Mouse (Mus musculus) spleen, adult 12 weeks (tissue): ENCODE data around the gene Lrrc8c.

Source experiments
- DNase-seq: peaks from one replicate; pipeline ENCODE4 v3.0.0; 2022; ENCODE audit warnings: low spot score

The Lrrc8c gene

DNA sequence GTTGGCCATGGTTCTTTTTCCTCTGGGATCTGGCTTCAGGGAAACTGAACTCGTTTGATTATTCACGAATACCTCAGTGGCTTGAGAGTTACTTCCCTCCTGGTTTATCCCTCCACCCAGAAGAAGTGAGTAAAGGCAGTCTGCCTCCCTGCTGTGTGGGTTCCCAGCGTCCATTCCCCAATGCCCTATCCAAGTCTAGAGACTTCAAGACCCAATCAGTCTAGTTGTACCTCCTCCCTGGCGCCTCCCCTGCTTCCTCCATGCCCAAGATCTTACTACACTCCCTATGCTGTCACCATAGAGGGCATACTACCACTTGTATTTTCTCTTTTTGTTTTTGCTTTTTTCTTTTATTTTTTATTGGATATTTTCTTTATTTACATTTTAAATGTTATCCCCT lies 80.1 kb downstream of the Lrrc8c start:
- no peak for DNase-seq

DNA sequence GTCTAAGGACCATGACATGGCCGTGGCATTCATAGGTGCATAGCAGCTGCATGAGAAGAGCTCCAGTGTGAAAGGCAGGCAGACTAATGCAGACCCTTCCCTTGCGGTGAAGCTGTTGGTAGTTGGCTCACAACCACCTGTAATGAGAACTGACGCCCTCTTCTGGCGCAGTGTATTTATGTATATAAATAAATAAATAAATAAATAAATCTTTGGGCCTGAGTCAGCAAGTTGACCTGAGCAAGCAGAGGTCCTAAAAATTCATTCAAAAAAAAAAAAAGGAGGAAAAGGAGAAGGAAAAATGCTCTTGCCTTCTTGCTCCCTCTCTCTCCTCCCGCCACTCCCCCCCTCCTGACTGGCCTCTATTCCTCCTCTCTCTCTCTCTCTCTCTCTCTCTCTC lies 81.8 kb downstream of the Lrrc8c start:
- DNase-seq, result no peak

DNA sequence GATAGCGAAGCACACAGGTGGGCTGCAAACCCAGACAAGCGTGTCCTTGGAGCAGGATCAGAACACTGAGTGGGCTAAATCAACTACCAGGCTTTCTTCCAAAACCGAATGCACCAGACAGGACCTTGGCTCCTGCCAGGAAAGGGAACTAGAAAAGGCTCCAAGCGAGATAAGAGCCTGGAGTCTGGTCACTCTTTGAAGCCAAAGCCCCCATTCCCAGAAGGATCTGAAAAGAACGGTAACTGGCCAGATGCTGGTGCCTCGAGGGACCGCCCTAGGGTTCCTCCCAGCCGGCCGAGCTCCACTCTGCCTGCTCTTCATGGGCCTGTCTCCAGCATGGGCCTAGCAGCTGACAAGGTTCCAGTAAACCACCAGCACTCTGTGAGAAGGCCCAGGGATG lies 83.4 kb downstream of the Lrrc8c start:
- no peak for DNase-seq

DNA sequence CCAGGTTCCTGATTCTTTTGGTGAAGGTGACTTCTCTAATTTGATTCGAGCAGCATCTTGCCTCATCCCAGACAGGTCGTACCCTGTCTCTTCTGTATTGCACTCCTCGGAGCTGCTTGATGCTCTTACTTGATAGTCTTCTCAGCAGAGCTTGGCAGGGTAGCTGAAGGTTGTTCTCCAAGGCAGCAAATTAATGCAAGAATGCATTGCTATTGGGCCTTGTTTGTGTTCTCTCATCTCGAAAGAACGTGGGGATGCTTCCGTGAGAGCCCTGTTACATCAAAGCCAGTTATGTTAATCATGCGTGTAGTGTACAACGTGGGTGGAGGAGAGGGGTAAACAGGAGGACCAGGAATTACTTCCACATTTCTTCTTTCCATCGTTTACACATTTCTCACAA lies 86.5 kb downstream of the Lrrc8c start:
- no peak for DNase-seq

DNA sequence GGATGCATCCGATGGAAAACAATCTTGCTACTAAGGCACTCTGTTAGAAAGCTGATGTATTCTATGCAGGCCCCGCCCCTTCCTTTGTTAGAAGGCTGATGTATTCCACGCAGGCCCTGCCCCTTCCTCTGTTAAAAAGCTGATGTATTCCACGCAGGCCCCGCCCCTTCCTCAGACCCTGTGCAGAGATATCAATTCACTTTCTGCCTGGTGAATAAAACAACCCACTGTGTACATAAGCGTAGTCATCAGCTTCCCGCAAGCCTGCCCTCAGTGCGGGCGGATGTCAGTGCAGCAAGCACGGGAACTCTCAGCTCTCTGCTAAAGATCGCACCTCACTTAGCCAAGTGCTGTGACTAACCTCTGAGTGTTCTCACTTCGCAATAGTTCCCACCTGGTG lies 90.5 kb downstream of the Lrrc8c start:
- no peak for DNase-seq

DNA sequence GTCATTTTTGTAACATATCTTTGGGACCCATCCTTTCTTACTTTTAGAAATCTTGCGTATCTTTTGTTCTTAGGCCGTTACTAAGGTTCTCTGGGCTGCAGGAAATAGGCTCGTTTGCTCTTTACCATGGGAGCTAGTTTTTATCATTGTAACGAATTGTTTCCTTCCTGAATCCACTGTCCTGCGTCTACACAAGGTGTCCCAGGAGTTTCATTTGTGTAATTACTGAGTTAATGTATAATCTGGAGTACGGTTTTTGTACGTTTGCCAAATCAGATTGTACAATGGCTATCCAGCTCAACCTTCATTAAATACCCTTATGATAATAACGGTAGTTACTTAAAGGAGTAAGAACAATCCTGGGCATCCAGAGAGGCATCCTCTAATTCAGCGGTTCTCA lies 93.8 kb downstream of the Lrrc8c start:
- no peak for DNase-seq

DNA sequence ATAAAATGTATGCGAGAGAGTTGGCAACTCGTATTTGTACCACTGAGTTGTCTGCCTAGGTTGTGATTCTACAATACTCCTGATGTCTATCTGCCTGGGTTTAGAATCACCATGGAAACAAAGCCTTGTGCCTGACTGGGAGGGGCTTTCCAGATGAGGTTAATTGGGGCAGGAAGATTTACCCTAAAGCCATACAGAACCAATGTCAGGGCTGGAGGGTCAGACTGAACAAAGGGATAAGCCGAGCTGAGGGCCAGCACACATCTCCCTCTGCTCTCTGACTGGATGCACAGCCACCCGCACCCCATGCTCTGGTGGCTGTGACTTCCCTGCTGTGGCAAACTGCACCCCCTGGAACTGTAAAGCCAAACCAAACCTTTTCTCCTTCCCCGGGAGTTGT lies 94.8 kb downstream of the Lrrc8c start:
- DNase-seq, result no peak

DNA sequence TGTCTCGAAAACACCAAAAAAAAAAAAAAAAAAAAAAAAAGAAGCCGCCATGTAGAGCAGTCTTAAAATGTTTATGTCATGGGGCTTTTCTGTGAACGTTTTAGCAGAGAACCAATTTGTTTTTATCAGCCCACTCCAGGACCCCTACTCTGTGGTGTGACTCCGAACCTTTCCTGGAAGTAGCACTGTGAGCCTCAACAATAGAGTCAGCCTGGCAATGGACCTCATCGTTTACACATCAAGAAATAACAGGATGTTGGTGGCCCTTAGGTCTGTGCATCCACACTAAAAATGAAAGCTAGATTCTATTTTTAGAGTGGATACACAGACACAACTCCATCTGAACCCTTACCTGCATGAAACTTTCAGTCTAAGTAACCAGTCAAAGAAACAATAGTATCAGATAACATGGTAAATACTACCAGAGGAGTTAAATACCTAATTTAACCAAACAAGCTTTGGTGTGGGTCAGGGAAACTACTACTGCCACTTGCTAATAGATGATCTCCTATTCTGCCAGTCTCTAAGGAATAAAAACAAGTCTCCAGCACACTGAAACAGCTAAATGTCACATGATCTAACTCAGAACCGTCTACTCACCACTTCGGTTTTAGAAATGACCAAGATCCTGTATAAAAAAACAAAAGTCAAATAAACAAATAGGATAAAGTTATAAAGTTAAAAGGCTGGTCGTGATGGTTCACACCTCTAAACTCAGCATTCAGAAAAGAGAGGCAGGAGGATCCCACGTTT lies 95.7 kb downstream of the Lrrc8c start:
- DNase-seq, result no peak

DNA sequence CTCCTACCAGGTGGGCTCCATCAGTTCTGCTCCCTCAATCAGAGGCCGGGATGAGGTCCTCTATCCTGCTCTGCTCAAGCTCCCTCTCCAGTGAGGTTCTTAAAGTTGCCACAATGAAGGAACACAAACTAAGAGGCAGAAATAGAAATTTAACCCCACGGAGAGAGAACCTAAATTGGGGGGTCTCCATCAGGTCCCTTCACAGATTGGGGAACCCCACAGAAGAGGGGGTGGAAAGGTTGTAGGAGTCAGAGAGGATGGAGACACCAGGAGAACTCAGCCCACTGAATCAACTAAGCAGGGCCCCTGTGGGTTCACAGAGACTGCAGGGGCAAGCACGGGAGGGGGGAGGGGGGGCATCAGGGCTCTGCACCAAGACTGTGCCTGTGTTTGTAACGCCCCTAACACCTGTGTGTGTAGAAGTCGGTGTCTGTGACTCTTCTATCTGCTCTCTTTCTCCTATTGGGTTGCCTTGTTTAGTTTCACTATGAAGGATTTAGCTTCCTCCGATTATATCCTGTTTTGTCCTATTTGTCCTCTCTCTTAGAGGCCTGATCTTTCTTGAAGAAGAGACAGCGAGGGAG lies 96.8 kb downstream of the Lrrc8c start:
- no peak for DNase-seq

DNA sequence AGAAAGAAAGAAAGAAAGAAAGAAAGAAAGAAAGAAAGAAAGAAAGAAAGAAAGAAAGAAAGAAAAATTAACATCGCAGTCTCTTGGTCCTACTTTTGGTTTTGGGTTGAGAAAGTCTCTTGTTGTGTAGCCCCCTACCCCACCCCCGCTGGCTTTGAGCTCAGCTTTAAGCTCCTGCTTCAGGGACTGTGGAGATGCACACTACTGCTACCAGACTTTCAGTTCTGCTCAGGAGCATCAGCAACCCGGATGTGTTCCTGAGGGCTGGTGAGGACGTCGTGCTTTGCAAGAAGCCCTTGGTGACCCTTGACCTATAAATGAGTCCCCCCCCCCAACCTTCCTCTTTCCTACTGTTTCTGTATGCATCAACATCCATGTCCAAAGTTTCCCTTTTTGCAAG lies 97.3 kb downstream of the Lrrc8c start:
- DNase-seq, result no peak

DNA sequence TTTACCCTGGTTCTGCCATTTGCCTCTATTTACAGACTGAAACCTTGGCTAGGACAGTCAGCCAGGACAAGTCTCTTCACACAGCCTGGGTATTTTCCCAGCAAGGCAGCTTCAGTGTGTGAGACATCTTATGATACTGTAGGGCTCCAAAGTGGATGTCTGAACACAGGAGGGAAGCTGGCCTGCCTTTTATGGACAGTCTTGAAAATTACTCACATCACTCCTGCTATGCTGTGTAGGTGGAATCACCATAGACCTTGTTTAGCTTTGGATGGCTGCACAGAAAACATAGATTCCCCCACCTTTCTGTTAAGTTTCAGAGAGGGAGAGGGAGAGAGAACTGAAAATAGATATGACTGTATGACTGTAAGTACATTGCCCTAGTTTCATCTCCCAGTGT lies 99.3 kb downstream of the Lrrc8c start:
- DNase-seq, result no peak

DNA sequence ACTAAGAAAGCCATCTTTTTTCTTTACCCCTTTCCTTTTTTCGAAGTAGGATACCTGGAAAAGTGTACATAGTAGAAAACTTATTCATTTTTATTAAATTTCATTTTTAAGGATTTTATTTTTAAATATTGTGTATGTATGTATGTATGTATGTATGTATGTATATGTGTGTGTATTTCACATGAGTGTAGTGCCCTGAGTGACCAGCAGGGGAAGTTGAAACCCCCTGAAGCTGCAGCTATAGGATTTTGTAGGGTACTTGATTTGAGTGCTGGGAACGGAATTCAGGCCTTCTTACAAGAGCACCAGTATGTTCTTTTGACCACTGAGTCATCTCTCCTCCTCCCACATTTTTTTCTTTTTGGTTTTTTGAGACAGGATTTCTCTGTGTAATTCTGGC lies 100.5 kb downstream of the Lrrc8c start:
- DNase-seq, result no peak

DNA sequence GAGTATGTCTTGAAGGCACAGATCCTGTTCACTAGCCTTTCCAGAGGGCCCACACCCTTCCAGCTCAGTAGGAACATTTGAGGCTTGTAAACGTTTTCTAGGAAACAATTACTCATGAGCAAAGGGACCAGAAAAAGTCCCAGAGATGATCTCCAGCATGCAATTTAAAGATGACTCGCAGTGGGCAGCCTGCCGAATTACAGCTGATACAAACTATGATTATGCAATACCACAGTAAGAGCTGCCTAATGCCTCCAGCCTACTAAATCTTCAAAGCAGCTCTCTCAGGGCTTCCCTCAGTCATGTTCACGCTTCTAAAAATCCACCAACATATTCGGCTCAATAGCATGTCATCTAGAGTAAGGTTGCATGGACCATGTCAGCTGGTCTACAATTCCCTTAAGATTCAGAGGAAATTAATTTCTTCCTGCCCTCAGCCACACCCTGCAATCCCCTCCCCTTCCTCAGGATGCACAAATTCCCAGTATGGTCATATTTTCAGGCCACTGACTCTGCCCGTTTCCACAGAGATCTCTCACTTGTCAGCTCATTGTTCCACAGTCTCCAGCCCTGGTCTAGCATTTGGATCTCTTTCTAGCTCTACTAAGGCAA lies 101.4 kb downstream of the Lrrc8c start:
- DNase-seq, result no peak

DNA sequence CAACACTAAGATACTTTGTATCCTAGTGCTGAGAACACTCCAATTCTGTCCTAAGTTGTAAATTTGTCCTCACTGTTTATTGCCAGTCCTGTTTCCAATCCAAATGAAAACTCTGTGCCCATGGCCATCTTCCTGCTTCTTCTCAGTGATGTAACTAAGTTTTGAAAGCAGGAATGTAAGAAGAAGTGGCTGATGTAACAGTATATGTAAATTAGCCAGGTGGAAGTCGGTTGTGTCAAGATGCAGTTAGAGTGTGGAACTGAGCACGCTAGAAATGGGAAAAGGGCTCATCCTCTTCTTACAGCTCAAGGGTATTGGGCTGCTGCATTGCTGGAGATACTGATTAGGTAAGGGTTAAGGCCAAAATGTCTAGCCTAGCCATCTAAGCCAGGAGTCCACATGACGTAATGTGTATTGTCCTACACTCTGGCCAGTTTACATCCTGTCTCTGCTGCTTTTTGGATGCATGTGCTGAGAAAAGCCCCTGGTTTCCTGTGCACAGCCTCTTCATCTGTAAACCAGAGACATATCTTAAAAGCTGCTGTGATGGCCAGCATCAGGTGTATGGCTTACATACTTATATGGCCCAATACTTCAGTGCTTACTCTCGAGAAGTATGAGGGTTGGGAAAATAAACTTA lies 104.0 kb downstream of the Lrrc8c start:
- DNase-seq, result no peak

DNA sequence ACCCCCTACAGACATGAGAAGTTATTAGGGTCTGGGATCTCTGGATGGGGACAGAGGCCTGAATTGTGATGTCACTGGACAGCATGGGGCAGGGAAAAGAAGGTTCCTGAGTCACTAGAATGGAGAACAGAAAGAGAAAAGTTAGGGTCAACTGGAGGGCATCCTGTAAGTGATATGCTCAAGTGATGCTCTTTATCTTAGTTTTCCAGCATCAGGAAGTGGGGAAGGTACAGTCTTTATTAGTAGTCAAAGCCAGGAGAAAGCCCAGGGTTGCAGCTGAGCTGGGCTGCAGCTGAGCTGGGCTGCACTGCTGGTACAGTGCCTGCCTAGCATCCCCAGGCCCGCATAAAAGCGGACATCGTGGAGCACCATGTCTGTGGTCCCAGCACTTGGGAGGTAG lies 105.1 kb downstream of the Lrrc8c start:
- DNase-seq, result no peak

DNA sequence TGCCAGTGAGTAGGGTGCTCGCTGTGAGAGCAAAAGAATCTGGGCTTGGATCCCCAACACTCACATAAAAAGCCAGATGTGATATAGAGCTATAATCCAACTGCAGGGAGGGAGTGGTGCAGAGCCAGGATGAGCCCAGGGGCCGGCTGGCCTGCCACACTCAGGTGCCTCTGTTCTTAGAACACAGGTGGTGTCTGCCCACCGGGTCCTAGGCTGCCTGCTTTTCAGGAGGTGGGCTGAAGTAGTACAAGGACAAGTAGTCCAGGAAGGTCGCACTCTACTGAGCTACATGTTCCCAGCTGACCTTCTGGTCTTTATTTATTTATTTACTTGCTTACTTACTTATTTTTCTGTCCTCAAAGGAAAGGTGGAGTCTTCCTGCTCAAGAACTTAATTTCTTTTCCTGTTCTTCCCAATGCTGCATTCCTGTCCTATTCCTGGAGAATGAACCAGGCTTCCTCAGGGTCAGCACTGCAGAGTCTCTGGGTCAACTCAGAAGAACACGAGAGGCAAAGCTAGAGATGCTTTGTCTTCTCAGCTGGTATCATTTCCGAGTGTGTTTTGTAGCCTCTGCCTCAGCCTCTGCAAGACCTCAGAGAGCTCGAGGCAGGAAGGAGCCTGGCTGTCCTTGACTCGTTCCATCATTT lies 106.4 kb downstream of the Lrrc8c start:
- no peak for DNase-seq

DNA sequence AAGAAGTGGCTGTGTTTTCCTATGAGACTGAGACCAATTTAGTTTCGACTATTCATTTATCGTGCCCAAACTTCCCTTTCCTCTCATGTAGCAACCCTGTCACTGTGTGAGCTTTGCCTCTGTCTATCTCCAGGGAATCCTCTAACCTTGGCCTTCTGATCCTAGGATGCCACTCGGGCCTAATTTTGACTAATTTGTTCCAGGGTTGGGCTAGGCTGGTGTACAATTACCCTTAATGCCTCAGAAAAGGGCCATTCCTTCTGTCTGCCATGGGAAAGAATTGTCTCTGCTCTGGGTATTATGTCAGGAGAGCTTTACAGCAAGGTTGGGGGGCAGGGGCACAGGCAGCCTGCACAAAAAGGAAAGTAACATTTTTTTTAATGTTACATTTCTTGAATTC lies 107.2 kb downstream of the Lrrc8c start:
- no peak for DNase-seq

DNA sequence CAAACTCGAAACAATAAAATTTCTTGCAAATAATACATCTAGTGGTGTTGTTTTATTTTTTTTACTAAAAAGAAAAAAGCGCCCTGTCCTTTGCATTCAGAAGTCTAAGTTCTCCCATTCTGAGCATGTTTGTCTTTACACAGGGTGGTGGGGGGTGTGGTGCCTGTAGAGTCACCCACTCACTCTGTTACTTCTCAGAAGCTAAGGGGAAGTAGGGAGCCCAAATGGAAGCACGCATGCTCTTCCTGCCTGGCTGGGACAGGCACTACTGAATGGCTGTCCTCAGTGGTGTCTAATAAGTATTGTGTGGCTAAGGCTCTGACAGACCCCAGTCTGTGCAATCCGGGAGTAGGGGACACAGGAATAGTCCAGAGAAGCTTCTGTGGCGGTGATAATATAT lies 107.9 kb downstream of the Lrrc8c start:
- no peak for DNase-seq

DNA sequence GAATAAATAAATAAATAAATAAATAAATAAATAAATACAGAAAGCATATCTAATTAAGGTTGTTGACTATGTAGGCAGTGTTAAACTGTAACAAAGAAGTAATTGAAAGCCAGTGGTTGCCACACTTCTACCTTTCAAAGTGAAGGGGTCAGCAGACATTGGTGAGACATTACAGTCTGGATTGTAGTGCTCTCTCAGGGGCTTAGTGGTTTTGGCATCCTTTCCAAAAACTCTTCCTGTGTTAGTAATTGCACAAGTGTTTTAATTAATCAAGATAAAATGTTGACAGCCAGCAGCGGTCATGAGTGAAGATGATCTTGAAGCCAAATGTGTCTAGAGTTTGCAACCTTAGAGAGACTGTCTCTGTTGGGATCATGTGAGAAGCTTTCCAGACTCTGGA lies 110.8 kb downstream of the Lrrc8c start:
- DNase-seq, result no peak

DNA sequence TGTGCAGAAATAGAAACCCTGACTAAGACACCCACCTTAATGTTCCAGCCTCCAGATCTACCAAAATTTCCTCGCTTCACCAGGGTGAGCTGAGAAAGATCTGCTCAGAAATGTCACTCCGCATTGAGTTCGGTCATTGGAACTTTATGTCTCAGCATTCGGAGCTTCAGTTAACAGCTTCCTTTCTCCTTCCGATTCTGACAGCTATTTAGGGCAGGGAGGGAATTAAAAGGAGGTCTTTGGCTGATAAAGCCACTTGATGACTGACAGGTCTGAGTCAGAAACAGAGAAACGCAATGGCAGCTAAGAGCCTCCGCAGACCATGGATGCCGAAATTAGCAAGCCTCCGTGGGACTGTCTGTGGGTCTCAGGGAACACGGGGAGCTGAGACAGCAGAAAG lies 112.9 kb downstream of the Lrrc8c start:
- DNase-seq, result no peak

DNA sequence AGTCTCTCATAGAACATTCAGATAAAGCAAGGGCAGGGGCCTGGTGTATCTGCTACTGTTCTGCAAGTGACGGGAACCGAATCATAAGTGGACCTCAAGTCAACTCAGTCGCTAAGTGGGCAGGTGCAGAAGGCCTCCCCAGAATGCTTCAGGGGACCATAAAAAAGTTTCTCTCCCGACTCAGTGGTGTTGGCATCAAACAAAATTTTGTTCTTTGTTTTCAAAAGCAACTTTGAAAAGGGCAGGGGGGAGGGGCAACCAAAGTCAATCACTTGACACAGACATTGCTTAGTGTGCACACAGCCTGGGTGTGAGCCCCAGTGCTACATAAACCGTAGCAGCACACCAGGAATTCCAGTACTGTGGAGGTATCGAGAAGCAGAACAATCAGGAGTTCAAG lies 116.4 kb downstream of the Lrrc8c start:
- DNase-seq, result no peak

DNA sequence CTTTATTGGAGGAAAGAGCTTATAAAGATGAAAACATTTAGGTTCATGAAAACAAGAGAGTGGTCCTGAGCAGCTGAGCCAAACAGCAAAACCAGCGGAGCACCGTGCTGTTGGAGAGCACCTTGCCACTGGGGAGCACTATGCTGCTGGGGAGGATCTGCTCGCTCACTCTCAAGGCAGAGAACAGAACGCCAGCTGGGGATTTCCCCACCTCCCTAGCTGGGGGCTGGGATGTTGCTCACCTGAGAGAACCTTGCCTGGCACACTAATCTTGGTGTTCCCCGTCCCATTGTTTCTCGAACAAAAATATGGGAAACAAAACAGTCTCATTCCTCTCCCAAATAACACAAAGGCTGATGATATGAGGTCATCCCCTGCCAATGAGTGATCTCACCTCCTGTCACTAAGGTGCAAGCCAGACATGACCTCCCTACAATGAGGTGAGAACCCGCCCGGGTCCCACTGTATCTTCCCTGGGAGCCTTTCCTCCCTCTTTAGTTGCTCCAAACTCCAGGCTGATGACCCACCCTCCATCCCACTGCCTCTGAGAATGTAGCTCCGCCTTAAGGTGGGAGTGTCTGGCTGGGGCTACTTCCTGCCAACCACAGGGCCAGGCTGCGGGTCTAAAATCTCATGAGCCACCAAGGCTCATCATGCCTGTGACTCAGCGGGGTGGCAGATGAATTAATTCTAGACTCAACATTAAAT lies 117.5 kb downstream of the Lrrc8c start:
- no peak for DNase-seq
